Mouse (Mus musculus) heart, embryonic 11.5 days (tissue): ENCODE results near the gene Ppp1r35. TPM values are rescaled to one million over a fixed set of nuclear protein-coding genes. Genes with fewer than 3 reads are reported as not detected.

Experiments
- ATAC-seq: fragments of 200-750 bp; cut with Nextera tagmentation; replicated peaks from 2 replicates; pipeline ENCODE4 v1.8.0; 2017; ENCODE audit warnings: moderate library complexity; ENCODE audit not compliant: insufficient number of reproducible peaks, low FRiP score, low TSS enrichment
- H3K27ac ChIP-seq: fragments of 300-500 bp; sonication (generic); 2 replicates; pipeline ENCODE4 v1.5.1; 2014; ENCODE audit warnings: mild to moderate bottlenecking, low read depth, low read length
- H3K27me3 ChIP-seq: fragments of 300-500 bp; sonication (generic); 2 replicates; pipeline ENCODE4 v1.6.1; 2014; ENCODE audit warnings: mild to moderate bottlenecking, low read length, mixed read lengths; ENCODE audit not compliant: control insufficient read depth, insufficient read depth
- H3K36me3 ChIP-seq: fragments of 300-500 bp; sonication (generic); 2 replicates; pipeline ENCODE4 v1.6.1; 2014; ENCODE audit warnings: mild to moderate bottlenecking, low read length, moderate library complexity, mixed read lengths; ENCODE audit not compliant: control insufficient read depth, insufficient read depth
- H3K4me1 ChIP-seq: fragments of 300-500 bp; sonication (generic); 2 replicates; pipeline ENCODE4 v1.6.1; 2014; ENCODE audit warnings: low read length; ENCODE audit not compliant: control insufficient read depth, insufficient read depth
- H3K4me2 ChIP-seq: fragments of 300-500 bp; sonication (generic); 2 replicates; pipeline ENCODE4 v1.6.1; 2014; ENCODE audit warnings: mild to moderate bottlenecking, moderate library complexity
- H3K4me3 ChIP-seq: fragments of 300-500 bp; sonication (generic); 2 replicates; pipeline ENCODE4 v1.5.1; 2014; ENCODE audit warnings: low read depth, low read length
- H3K9ac ChIP-seq: fragments of 300-500 bp; sonication (generic); 2 replicates; pipeline ENCODE4 v1.6.1; 2014; ENCODE audit warnings: mild to moderate bottlenecking, low read depth, low read length, moderate library complexity
- H3K9me3 ChIP-seq: fragments of 300-500 bp; sonication (generic); replicated peaks from 2 replicates; pipeline ENCODE4 v1.6.1; 2016; ENCODE audit warnings: low read length; ENCODE audit not compliant: control insufficient read depth
- WGBS: fragments of 180-500 bp; shearing (Covaris S2); extraction: QIAGEN DNeasy Blood & Tissue Kit; methylation state at CpG from one replicate; pipeline ENCODE4 v1.1.7; 2014; ENCODE audit not compliant: insufficient replicate concordance; 5-methylcytosine and 5-hydroxymethylcytosine counted together
- polyA plus RNA-seq: library from polyadenylated mRNA; unstranded; fragments of >200 nt; fragmentation: Nextera tagmentation; extraction: Ambion mirVana; gene quantifications from 2 replicates; pipeline ENCODE4 v1.2.1, GENCODE M21; 2014

Ppp1r35 gene
- polyA plus RNA-seq, 1 experiment from 2014 or later: 35.3 TPM

GRCm38 (mm10) chr5:137757887-137758286 lies 20.8 kb upstream of the Ppp1r35 start:
- H3K36me3 ChIP-seq: peaks cover 29% of the 10 kb centered on the region

GRCm38 (mm10) chr5:137758921-137759534 lies 19.6 kb upstream of the Ppp1r35 start:
- Histone ChIP-seq H3K9me3 (no peaks in the 10 kb centered on the region), H3K27me3 (no peaks in the 10 kb centered on the region), H3K4me1 (peaks cover 21% of the 10 kb centered on the region), H3K9ac (no peak overlapping the region), H3K36me3 (peaks cover 27% of the 10 kb centered on the region), H3K4me3 (no peak overlapping the region), H3K27ac (no peak overlapping the region), H3K4me2 (no peak overlapping the region)
- ATAC-seq: no peak
- WGBS: 86% methylated on average over 19 of the region's 19 CpGs

More at GRCm38 (mm10) chr5:137757887-137758286, 20.8 kb upstream of the Ppp1r35 start:
- Histone ChIP-seq H3K27ac (no peak overlapping the region), H3K4me1 (peaks cover 27% of the 10 kb centered on the region), H3K4me3 (no peak overlapping the region), H3K9ac (no peak overlapping the region), H3K4me2 (no peak overlapping the region), H3K27me3 (no peaks in the 10 kb centered on the region), H3K9me3 (no peaks in the 10 kb centered on the region)
- no peak for ATAC-seq
- WGBS: 81% methylated on average over 6 of the region's 6 CpGs

GRCm38 (mm10) chr5:137759971-137760412 lies 18.7 kb upstream of the Ppp1r35 start:
- no peaks in the 10 kb centered on the region for H3K27me3 ChIP-seq
- peaks cover 26% of the 10 kb centered on the region for H3K36me3 ChIP-seq
- H3K9ac ChIP-seq: no peak overlapping the region
- peaks cover 21% of the 10 kb centered on the region for H3K4me1 ChIP-seq
- H3K9me3 ChIP-seq: no peaks in the 10 kb centered on the region
- H3K4me3 ChIP-seq: no peak overlapping the region
- H3K27ac ChIP-seq: no peak overlapping the region
- ATAC-seq: no peak
- 33% methylated on average over 4 of the region's 4 CpGs for WGBS
- no peak overlapping the region for H3K4me2 ChIP-seq

GRCm38 (mm10) chr5:137764609-137765340 lies 13.9 kb upstream of the Ppp1r35 start:
- Histone ChIP-seq H3K4me3 (no peak overlapping the region), H3K36me3 (peaks cover 8% of the 10 kb centered on the region; the same call in 1 of the 2 replicates), H3K4me2 (no peak overlapping the region), H3K9me3 (no peaks in the 10 kb centered on the region), H3K27me3 (no peaks in the 10 kb centered on the region), H3K27ac (no peak overlapping the region), H3K9ac (no peak overlapping the region), H3K4me1 (peaks cover 4% of the 10 kb centered on the region)
- 52% methylated on average over 9 of the region's 9 CpGs for WGBS
- ATAC-seq: no peak

GRCm38 (mm10) chr5:137766270-137766669 lies 12.4 kb upstream of the Ppp1r35 start:
- Histone ChIP-seq H3K27ac (no peak overlapping the region), H3K9me3 (no peaks in the 10 kb centered on the region), H3K9ac (no peak overlapping the region), H3K4me1 (no peaks in the 10 kb centered on the region), H3K4me3 (no peak overlapping the region), H3K4me2 (no peak overlapping the region), H3K27me3 (no peaks in the 10 kb centered on the region), H3K36me3 (peaks cover 5% of the 10 kb centered on the region; the same call in 1 of the 2 replicates)
- no peak for ATAC-seq
- WGBS: 53% methylated on average over 3 of the region's 3 CpGs

- WGBS: 74% methylated on average over 1 of the region's 1 CpGs
- H3K4me1 ChIP-seq: no peaks in the 10 kb centered on the region
Measured at GRCm38 (mm10) chr5:137768475-137768874, 10.2 kb upstream of the Ppp1r35 start.

DNA sequence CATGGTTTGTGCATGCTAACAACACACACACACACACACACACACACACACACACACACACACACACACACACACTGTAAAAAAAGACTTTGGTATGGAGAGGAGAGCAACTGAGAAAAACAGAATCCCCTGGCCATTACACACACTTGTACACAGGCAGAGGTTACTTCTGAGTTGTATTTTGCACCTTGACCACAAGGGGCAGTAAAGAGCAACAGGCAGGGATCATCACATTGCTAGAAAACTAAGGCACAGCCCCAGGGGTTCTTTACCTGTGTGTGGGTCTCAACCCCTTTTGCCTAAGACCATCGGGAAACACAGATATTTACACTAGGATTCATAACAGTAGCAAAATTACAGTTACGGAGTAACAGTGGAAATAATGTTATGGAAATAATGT lies 7.9 kb upstream of the Ppp1r35 start:
- no peak overlapping the region for H3K4me2 ChIP-seq
- H3K27ac ChIP-seq: no peak overlapping the region
- no peak for ATAC-seq
- no peaks in the 10 kb centered on the region for H3K9me3 ChIP-seq
- no peaks in the 10 kb centered on the region for H3K27me3 ChIP-seq
- no peak overlapping the region for H3K4me3 ChIP-seq
- peaks cover 3% of the 10 kb centered on the region; the same call in 1 of the 2 replicates for H3K36me3 ChIP-seq
- H3K4me1 ChIP-seq: no peaks in the 10 kb centered on the region
- WGBS: 34% methylated on average over 2 of the region's 2 CpGs
- H3K9ac ChIP-seq: no peak overlapping the region

More at GRCm38 (mm10) chr5:137768475-137768874, 10.2 kb upstream of the Ppp1r35 start:
- peaks cover 5% of the 10 kb centered on the region; the same call in 1 of the 2 replicates for H3K36me3 ChIP-seq
- H3K27me3 ChIP-seq: no peaks in the 10 kb centered on the region
- no peak overlapping the region for H3K4me2 ChIP-seq
- H3K27ac ChIP-seq: no peak overlapping the region
- H3K9me3 ChIP-seq: no peaks in the 10 kb centered on the region
- no peak overlapping the region for H3K9ac ChIP-seq
- no peak for ATAC-seq
- H3K4me3 ChIP-seq: no peak overlapping the region

- H3K27me3 ChIP-seq: no peaks in the 10 kb centered on the region
- H3K4me3 ChIP-seq: no peak overlapping the region
- H3K27ac ChIP-seq: no peak overlapping the region
- no peaks in the 10 kb centered on the region for H3K9me3 ChIP-seq
- no peak overlapping the region for H3K4me2 ChIP-seq
- 0 out of 2 replicates have a peak overlapping the region, but pooled peaks have one; percentile 16 for H3K9ac ChIP-seq
- no peak for ATAC-seq
- H3K36me3 ChIP-seq: no peaks in the 10 kb centered on the region
- no peaks in the 10 kb centered on the region for H3K4me1 ChIP-seq
Measured at GRCm38 (mm10) chr5:137772755-137773154, 5.9 kb upstream of the Ppp1r35 start.
